Mouse (Mus musculus) kidney, adult 8-10 months (tissue): ENCODE results near the gene Ift140.
"Not testable (repeated sequence)": the region's sequence is repeated elsewhere in the genome, so short reads cannot be mapped to it uniquely, and the experiment has no call there.

Source experiments
- DNase-seq, 2 experiments: peaks; one replicate each; pipeline ENCODE4 v3.0.0; 2022

The Ift140 gene

DNA sequence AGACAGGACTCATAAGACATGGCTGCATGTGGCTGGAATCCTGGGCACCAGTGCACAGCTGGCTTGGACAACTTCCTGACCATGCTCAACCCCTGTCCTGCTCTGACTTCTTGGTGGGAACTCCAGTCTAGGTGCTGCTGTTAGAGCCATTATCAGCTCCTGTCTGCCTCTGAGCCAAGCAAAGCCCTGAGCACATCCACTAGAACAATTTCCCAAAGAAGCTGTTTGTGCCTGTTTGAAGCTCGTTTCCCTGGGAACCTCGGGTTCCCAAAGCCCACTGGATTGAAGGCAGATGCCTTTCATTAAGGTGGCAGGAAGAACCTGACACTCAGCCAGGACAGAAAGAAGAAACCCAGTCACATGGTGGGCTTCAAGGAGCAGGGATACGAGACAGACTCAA, 104.5 kb downstream of the Ift140 start, which contains the start of gene Ptx4:
TSS of gene Ptx4 (plus strand) at position 355 of the 400 bp plus-strand sequence.
- no peak for DNase-seq

DNA sequence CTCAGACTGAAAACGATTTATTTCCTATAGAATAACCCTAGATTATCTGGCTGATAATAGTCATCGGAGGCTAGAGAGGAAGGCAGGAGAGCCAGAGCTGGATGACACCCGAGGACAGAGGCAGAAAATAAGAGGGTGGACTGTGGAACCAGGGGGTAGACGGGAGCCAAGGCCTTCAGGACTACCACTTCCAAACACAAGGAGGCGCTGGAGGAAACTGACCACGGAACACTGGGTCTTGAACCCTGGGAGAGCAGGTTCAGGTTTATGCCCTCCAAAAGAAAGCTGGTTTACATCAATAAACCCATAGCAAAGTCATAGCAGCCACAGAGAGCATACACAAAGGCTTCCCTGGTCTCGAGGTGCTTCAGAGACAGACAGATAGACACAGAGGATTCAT, 108.1 kb downstream of the Ift140 start:
- peak in 1 of 2 experiments; percentile 30 for DNase-seq

GRCm38 (mm10) chr17:25125442-25126060, 109.7 kb downstream of the Ift140 start:
- DNase-seq = not testable (repeated sequence)

- DNase-seq = no peak
Measured at GRCm38 (mm10) chr17:25127079-25127478, 111.2 kb downstream of the Ift140 start.

- DNase-seq = no peak
Measured at GRCm38 (mm10) chr17:25127681-25128080, 111.8 kb downstream of the Ift140 start.

- no peak for DNase-seq
Measured at GRCm38 (mm10) chr17:25130060-25130459, 114.2 kb downstream of the Ift140 start.

DNA sequence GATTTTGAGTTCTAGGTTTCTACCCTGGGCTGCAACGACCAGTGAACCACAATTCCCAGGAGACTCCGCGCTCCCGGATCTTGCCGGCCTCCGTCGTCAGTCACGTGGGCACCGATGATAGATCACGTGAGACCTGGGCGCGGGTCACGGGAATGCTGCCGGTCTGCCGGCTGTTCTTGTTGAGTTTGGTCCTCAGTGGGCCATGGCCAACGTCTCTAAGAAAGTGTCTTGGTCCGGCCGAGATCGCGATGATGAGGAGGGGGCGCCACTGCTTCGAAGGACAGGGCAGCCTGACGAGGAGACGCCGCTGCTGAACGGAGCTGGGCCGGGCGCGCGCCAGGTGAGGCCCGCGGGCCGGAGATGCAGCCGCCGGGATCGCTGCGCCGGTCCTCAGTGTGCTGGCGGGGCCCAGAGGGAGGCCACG, 117.4 kb downstream of the Ift140 start, which contains the start of gene Clcn7:
TSS of gene Clcn7 (plus strand) at position 117 of the 424 bp plus-strand sequence.
- DNase-seq = peak; percentile 90 to 95

DNA sequence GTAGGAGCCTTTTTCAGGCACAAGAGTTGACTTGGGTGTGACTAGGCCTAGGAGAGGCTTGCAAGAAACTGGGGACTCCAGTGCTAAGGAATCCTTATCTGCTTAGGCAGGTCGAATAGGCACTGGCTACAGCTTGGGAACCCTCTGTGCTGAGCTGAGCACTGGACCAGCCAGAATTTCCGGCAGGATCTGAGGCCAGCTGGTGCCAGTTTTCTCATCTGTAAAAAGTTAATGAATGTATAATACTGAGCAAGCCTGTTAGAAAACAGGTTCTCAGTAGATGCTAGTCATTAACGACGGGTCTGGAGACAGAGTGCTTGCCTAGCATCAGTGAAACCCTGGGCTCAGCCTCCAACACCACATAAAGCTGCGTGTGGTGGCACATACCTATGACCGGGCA, 119.7 kb downstream of the Ift140 start:
- DNase-seq = peak; percentile 51 to 70

GRCm38 (mm10) chr17:25138803-25139202, 122.9 kb downstream of the Ift140 start:
- DNase-seq = no peak

GRCm38 (mm10) chr17:25139960-25140359, 124.1 kb downstream of the Ift140 start:
- no peak for DNase-seq
